Mouse (Mus musculus): Measurements from ENCODE around the gene Zdhhc1. TPM values are rescaled to one million over a fixed set of nuclear protein-coding genes. Genes with fewer than 3 reads are reported as not detected.
A peak's percentile ranks its signal among the peaks of the same experiment; 100 is the strongest.

The Zdhhc1 gene
- polyA plus RNA-seq, 1 experiment, result 133 TPM

GRCm38 (mm10) chr8:105533892-105534329, 37.2 kb upstream of the Zdhhc1 start:
- no peak overlapping the region for H3K4me3 ChIP-seq (replicated peaks; ENCODE audit: extremely low read depth, low read depth, low read length)
- peaks cover 29% of the 10 kb centered on the region for H3K4me1 ChIP-seq (ENCODE audit: control insufficient read depth, insufficient read depth, low read length)
- TF ChIP-seq POLR2A (IDR thresholded peaks at IDR 0.05; ENCODE audit: borderline replicate concordance, extremely low read depth, low read depth, low read length) (no peak), CTCF (IDR thresholded peaks at IDR 0.05; ENCODE audit: insufficient read depth, low read length) (peak; percentile 94)
- DNase-seq, result peak; percentile 80
- WGBS, result 5% methylated on average over 1 of the region's 1 CpGs

- no peak overlapping the region for H3K4me3 ChIP-seq (replicated peaks; ENCODE audit: extremely low read depth, low read depth, low read length)
- peaks cover 29% of the 10 kb centered on the region for H3K4me1 ChIP-seq (ENCODE audit: control insufficient read depth, insufficient read depth, low read length)
- DNase-seq, result no peak
- no peak for TF ChIP-seq CTCF (IDR thresholded peaks at IDR 0.05; ENCODE audit: insufficient read depth, low read length)
- no peak for TF ChIP-seq POLR2A (IDR thresholded peaks at IDR 0.05; ENCODE audit: borderline replicate concordance, extremely low read depth, low read depth, low read length)
- 8% methylated on average over 2 of the region's 2 CpGs for WGBS
These were observed 36.7 kb upstream of the Zdhhc1 start for GRCm38 (mm10) chr8:105533439-105533838.

- Histone ChIP-seq H3K4me1 (ENCODE audit: control insufficient read depth, insufficient read depth, low read length) (peaks cover 24% of the 10 kb centered on the region), H3K4me3 (replicated peaks; ENCODE audit: extremely low read depth, low read depth, low read length) (no peak overlapping the region)
- no peak for TF ChIP-seq POLR2A (IDR thresholded peaks at IDR 0.05; ENCODE audit: borderline replicate concordance, extremely low read depth, low read depth, low read length)
- TF ChIP-seq CTCF (IDR thresholded peaks at IDR 0.05; ENCODE audit: insufficient read depth, low read length), result peak; percentile 65
- WGBS, result 36% methylated on average over 2 of the region's 2 CpGs
- DNase-seq, result peak; percentile 66
These were observed 35.1 kb upstream of the Zdhhc1 start for GRCm38 (mm10) chr8:105531774-105532173.

- TF ChIP-seq POLR2A (IDR thresholded peaks at IDR 0.05; ENCODE audit: borderline replicate concordance, extremely low read depth, low read depth, low read length) (no peak), CTCF (IDR thresholded peaks at IDR 0.05; ENCODE audit: insufficient read depth, low read length) (no peak)
- H3K4me3 ChIP-seq (replicated peaks; ENCODE audit: extremely low read depth, low read depth, low read length), result no peak overlapping the region
- WGBS, result 79% methylated on average over 3 of the region's 3 CpGs
- H3K4me1 ChIP-seq (ENCODE audit: control insufficient read depth, insufficient read depth, low read length), result peaks cover 17% of the 10 kb centered on the region
- no peak for DNase-seq
These were observed 32.6 kb upstream of the Zdhhc1 start for GRCm38 (mm10) chr8:105529271-105529670.

- 96% methylated on average over 1 of the region's 1 CpGs for WGBS
- Histone ChIP-seq H3K4me1 (ENCODE audit: control insufficient read depth, insufficient read depth, low read length) (peaks cover 9% of the 10 kb centered on the region), H3K4me3 (replicated peaks; ENCODE audit: extremely low read depth, low read depth, low read length) (no peak overlapping the region)
- DNase-seq, result no peak
- TF ChIP-seq CTCF (IDR thresholded peaks at IDR 0.05; ENCODE audit: insufficient read depth, low read length) (no peak), POLR2A (IDR thresholded peaks at IDR 0.05; ENCODE audit: borderline replicate concordance, extremely low read depth, low read depth, low read length) (no peak)
These were observed 31.5 kb upstream of the Zdhhc1 start for GRCm38 (mm10) chr8:105528206-105528605.

- no peak for DNase-seq
- TF ChIP-seq CTCF (IDR thresholded peaks at IDR 0.05; ENCODE audit: insufficient read depth, low read length) (no peak), POLR2A (IDR thresholded peaks at IDR 0.05; ENCODE audit: borderline replicate concordance, extremely low read depth, low read depth, low read length) (no peak)
- H3K4me1 ChIP-seq (ENCODE audit: control insufficient read depth, insufficient read depth, low read length), result peaks cover 2% of the 10 kb centered on the region; the same call in 1 of the 2 replicates
- 68% methylated on average over 2 of the region's 2 CpGs for WGBS
- no peak overlapping the region for H3K4me3 ChIP-seq (replicated peaks; ENCODE audit: extremely low read depth, low read depth, low read length)
These were observed 30.4 kb upstream of the Zdhhc1 start for GRCm38 (mm10) chr8:105527110-105527509.

GRCm38 (mm10) chr8:105522890-105523289, 26.2 kb upstream of the Zdhhc1 start:
- WGBS, result 54% methylated on average over 9 of the region's 9 CpGs
- Histone ChIP-seq H3K4me1 (ENCODE audit: control insufficient read depth, insufficient read depth, low read length) (peaks cover 12% of the 10 kb centered on the region), H3K4me3 (replicated peaks; ENCODE audit: extremely low read depth, low read depth, low read length) (no peak overlapping the region)
- no peak for DNase-seq
- TF ChIP-seq CTCF (IDR thresholded peaks at IDR 0.05; ENCODE audit: insufficient read depth, low read length) (no peak), POLR2A (IDR thresholded peaks at IDR 0.05; ENCODE audit: borderline replicate concordance, extremely low read depth, low read depth, low read length) (no peak)

GRCm38 (mm10) chr8:105521995-105522769, 25.5 kb upstream of the Zdhhc1 start:
- no peak for DNase-seq
- TF ChIP-seq POLR2A (IDR thresholded peaks at IDR 0.05; ENCODE audit: borderline replicate concordance, extremely low read depth, low read depth, low read length) (no peak), CTCF (IDR thresholded peaks at IDR 0.05; ENCODE audit: insufficient read depth, low read length) (no peak)
- Histone ChIP-seq H3K4me3 (replicated peaks; ENCODE audit: extremely low read depth, low read depth, low read length) (no peak overlapping the region), H3K4me1 (ENCODE audit: control insufficient read depth, insufficient read depth, low read length) (peaks cover 17% of the 10 kb centered on the region)
- 73% methylated on average over 21 of the region's 21 CpGs for WGBS

- DNase-seq, result no peak
- H3K4me3 ChIP-seq (replicated peaks; ENCODE audit: extremely low read depth, low read depth, low read length), result no peak overlapping the region
- peaks cover 17% of the 10 kb centered on the region for H3K4me1 ChIP-seq (ENCODE audit: control insufficient read depth, insufficient read depth, low read length)
- TF ChIP-seq CTCF (IDR thresholded peaks at IDR 0.05; ENCODE audit: insufficient read depth, low read length), result no peak
- no peak for TF ChIP-seq POLR2A (IDR thresholded peaks at IDR 0.05; ENCODE audit: borderline replicate concordance, extremely low read depth, low read depth, low read length)
- 45% methylated on average over 3 of the region's 3 CpGs for WGBS
These were observed 24.4 kb upstream of the Zdhhc1 start for GRCm38 (mm10) chr8:105521061-105521460.

GRCm38 (mm10) chr8:105520521-105520920, 23.8 kb upstream of the Zdhhc1 start:
- TF ChIP-seq POLR2A (IDR thresholded peaks at IDR 0.05; ENCODE audit: borderline replicate concordance, extremely low read depth, low read depth, low read length) (no peak), CTCF (IDR thresholded peaks at IDR 0.05; ENCODE audit: insufficient read depth, low read length) (no peak)
- Histone ChIP-seq H3K4me1 (ENCODE audit: control insufficient read depth, insufficient read depth, low read length) (peaks cover 17% of the 10 kb centered on the region), H3K4me3 (replicated peaks; ENCODE audit: extremely low read depth, low read depth, low read length) (no peak overlapping the region)
- WGBS, result 62% methylated on average over 5 of the region's 5 CpGs
- DNase-seq, result no peak

All from lung, adult 2 months (tissue).